Mouse (Mus musculus) natural killer cell, adult 2 months (primary cell): Measurements from ENCODE around the gene Krtap6-5.
"Not testable (repeated sequence)": the region's sequence is repeated elsewhere in the genome, so short reads cannot be mapped to it uniquely, and the experiment has no call there.

ENCODE experiments used
- DNase-seq, 2 experiments: peaks; one replicate each; pipeline ENCODE4 v3.0.0; 2022; ENCODE audit warnings: low spot score in 2 of 2

The Krtap6-5 gene

DNA sequence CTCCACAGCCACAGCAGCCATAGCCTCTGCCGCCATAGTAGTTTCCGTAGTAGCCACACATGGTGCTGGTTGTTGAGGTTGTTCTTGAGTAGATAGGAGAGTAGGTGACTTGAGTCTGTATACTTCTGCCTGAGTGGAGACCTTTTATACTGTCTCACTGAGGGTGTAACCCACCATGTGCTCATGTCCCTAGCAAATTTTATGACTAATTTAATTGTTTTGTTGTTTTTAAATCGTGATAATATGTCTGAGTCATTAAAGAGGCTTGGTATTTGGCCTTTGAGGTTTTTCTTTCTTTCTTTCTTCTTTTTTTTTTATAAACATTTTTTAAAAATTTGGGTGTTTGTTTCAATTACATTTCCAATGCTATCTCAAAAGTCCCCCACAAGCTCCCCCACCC is at the start of gene Krtap6-5:
TSS of gene Krtap6-5 (minus strand) at position 101 of the 400 bp plus-strand sequence.
- DNase-seq = no peak

DNA sequence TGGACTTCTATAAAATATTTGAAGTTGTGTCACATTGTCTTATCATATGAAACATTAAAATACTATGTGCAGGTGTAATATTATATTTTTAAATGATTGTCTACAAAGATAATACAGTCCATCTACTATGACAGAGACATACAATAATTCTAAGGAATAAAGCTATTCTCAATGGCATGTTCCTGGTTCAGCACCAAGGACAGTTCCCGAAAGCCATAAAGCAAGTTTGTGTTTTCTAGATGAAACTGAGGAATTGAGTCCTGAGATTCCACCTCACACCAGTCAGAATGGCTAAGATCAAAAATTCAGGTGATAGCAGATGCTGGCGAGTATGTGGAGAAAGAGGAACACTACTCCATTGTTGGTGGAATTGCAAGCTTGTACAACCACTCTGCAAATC is 23.4 kb upstream of the Krtap6-5 start:
- not testable (repeated sequence) for DNase-seq

DNA sequence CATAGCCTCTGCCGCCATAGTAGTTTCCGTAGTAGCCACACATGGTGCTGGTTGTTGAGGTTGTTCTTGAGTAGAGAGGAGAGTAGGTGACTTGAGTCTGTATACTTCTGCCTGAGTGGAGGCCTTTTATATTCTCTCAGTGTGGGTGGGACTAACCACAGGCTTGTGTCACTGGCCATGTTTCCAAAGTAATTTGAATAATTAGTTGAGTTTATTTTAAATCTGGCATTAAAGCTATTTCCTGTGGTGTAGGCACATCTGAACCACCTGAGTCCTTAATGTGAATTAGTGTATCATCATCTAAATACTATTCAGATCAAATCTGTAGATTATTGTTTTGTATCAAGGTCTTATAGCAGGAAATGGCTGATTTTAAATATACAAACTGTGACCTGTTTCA is 16.2 kb upstream of the Krtap6-5 start, which contains the start of gene 1110025L11Rik:
TSS of gene 1110025L11Rik (minus strand) at position 101 of the 400 bp plus-strand sequence.
- DNase-seq = not testable (repeated sequence)

DNA sequence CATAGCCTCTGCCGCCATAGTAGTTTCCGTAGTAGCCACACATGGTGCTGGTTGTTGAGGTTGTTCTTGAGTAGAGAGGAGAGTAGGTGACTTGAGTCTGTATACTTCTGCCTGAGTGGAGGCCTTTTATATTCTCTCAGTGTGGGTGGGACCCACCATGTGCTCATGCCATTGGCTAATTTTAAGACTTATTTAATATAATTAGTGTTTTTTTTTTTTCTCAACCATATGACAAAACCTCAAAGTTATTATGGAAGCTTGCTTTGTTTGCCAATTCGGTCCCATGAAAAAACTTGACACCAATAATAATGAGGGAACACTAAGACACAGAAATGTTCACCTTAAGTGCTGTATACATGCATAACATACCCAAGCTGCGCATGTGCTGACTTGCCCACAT is 6.3 kb downstream of the Krtap6-5 start, which contains the start of gene Gm10228:
TSS of gene Gm10228 (minus strand) at position 101 of the 400 bp plus-strand sequence.
- not testable (repeated sequence) for DNase-seq

DNA sequence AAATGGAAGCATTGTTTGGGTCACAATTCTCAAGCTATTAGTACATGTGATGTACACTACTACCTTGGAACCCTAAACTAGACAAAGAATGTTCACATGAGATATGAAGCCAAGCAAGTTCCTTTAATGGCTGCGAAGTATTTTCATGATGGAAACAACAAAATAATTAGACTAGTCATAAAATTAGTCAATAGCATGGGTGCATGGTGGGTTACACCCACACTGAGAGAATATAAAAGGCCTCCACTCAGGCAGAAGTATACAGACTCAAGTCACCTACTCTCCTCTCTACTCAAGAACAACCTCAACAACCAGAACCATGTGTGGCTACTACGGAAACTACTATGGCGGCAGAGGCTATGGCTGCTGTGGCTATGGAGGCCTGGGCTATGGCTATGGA is 16.3 kb downstream of the Krtap6-5 start, which contains the start of gene Krtap6-1:
TSS of gene Krtap6-1 (plus strand) at position 301 of the 400 bp plus-strand sequence.
- DNase-seq = not testable (repeated sequence)

DNA sequence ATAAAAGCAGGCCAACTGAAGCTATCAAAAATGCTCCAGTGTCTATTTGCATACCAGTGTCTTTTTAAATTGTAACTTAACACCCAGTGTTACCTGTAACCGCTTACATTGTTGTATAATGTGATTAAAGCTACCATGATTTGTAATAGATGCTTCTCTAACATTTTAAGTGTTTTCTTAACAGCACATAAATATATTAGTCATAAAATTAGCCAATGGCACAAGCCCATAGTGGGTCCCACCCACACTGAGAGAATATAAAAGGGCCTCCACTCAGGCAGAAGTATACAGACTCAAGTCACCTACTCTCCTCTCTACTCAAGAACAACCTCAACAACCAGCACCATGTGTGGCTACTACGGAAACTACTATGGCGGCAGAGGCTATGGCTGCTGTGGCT is 32.7 kb downstream of the Krtap6-5 start, which contains the start of gene Gm10229:
TSS of gene Gm10229 (plus strand) at position 301 of the 400 bp plus-strand sequence.
- not testable (repeated sequence) for DNase-seq

DNA sequence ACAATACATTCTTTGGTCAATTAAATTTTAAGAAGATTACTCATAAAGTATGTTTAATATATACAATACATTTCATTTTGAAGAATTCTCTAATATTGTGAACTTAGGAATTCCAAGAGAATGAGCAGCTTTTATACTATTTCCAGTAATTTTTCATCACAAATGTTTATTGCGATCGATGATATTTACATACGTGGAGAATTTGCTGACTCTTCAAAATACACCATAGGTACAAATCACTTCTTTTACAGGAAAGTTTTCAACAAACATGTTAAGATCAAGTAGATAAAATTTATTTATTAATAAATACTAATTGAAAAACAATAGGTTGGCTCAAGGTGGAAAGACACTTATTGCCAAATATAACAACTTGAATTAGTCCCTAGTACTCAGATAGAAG is 33.7 kb downstream of the Krtap6-5 start:
- DNase-seq = no peak

DNA sequence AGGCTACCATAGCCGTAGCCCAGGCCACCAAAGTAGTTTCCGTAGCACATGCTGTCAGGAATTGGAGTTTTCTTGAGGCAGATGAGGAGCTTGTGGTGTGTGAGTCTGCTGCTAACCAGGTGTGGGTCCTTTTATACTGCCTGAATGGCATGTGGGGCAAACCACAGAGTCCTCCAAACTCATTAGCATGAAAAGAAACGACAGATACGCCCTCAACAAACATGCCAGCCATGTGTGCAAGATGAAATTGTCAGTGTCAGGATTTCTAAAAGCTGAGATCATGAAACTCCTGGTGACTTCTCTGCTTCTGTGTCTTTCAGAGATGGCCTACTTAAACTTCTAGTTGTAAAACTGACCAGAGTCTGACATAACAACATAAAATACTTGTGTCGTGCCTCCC is 37.0 kb downstream of the Krtap6-5 start, which contains the start of gene Krtap22-2:
TSS of gene Krtap22-2 (minus strand) at position 101 of the 400 bp plus-strand sequence.
- DNase-seq = no peak
